Mouse (Mus musculus): ENCODE measurements around the gene Gm11492. TPM values are rescaled to one million over a fixed set of nuclear protein-coding genes. Genes with fewer than 3 reads are reported as not detected.

The Gm11492 gene
- polyA plus RNA-seq, 2 experiments from 2014 or later: not detected

DNA sequence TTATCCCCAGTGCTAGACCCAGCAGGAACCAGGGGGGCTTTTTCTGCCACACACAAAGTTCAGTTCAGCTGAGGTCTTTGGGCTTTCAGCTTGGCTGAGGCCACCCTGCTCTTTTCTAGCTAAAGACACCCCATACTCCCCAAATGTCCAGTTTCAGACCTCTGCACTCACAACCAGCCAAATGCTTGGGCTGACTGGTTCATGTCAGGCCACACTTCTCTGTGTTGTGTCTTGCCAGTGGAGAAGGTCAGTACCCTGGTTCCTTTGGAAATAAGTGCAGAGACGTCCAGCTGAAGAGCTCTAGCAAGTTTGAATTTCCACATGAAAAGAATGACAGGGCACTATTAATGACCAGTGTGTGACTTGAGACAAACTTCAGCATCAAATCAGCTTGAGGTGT is 13.3 kb downstream of the Gm11492 start:
- no peak for ATAC-seq

GRCm38 (mm10) chr11:87580543-87581085 is 14.2 kb downstream of the Gm11492 start:
- no peak for ATAC-seq

GRCm38 (mm10) chr11:87581161-87581865 is 14.9 kb downstream of the Gm11492 start:
- no peak for ATAC-seq

DNA sequence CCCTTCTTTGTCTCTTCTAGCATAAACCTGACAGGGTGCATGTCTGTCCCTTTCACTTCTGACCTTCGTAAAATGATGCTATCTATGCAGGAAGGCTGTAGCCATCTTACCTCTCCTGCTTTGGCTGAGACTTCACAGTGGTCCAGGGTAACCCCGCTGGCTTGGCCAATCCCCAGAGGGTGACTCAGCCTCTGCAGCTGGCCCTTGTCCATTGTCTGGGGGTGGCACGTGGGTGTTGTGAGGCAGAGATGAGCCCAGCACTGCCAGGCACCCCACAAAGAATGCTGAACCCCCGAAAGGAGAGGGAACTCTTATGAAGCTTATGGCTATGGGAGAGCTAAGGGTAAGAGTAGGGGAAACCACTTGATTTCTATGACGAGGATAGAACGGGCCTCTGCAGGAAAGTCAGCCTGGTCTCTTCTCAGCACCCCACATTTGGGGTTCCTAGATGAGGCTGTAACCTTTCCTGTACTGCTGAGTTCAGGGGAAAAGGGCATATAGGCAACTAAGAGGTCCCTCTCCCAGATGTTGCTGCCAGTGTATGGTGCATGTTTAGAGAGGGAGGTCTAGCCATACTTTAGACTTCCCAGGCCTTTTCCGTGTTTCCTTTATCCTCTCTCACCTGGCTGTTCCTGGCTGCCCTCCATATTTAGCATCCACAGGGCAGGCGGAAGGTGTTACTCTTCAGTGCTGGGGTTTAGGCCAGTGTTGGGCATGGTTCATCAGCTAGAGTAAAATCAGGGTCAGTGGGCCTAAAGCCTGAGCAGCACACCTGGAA is 15.7 kb downstream of the Gm11492 start:
- no peak for ATAC-seq

DNA sequence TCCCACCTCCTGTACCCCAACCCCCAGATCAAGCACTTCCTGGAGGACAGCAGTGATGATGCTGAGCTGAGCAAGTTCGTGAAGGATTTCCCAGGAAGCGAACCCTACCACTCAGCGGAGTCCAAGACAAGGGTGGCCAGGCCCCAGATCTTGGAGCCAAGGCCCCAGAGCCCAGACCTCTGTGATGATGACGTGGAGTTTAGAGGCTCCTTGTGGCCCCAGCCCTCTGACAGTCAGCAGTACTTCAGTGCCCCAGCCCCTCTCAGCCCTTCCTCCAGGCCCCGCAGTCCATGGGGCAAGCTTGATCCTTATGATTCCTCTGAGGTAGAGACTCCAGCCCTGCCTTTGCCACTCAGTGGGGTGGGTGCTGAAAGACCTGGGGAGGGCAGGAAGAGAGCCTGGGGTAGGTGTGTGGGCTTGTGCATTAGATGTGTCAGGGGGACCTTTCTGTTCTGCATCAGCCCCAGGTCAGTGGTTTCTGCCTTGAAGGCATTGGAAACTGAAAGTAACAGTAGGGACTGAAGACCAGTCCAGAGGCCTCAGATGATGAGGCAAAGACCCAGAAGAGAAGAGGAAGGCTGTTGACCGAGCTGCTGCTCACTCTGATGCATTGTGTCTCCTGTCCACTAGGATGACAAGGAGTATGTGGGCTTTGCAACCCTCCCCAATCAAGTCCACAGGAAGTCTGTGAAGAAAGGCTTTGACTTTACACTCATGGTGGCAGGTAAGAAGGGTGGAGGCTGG is 17.0 kb downstream of the Gm11492 start:
- no peak for ATAC-seq

GRCm38 (mm10) chr11:87584711-87585505 is 18.5 kb downstream of the Gm11492 start:
- no peak for ATAC-seq

DNA sequence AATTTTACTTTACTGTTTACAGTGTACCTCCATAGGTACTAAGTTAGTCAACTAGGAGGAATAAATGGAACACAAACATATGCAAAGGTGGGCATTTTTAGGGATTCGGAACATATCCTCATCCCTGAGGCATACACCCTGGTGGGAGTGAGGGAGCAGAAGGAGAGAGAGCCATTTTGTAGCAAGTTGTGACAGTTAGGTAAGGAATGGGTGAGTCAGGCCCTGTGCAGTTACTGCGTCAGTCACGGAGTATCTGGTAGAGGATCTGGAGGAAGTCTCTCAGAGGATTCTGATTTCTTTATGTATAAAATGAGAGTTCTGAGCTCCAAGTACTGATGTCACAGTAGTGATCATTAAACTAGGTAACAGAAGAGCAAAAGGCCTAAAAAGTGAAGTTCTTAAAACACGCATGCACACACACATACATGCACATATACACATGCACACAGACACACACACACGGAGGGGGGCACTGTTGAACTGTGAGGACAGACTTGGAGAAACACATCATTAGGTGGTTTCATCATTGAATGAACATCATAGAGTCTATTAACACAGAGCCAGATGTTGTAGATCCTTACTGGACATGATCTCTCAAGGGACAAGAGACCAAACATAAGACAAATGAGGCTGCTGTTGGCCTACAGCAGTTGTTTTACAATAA is 20.9 kb downstream of the Gm11492 start:
- no peak for ATAC-seq

- no peak for ATAC-seq
Measured at GRCm38 (mm10) chr11:87589605-87590004, 23.2 kb downstream of the Gm11492 start.

DNA sequence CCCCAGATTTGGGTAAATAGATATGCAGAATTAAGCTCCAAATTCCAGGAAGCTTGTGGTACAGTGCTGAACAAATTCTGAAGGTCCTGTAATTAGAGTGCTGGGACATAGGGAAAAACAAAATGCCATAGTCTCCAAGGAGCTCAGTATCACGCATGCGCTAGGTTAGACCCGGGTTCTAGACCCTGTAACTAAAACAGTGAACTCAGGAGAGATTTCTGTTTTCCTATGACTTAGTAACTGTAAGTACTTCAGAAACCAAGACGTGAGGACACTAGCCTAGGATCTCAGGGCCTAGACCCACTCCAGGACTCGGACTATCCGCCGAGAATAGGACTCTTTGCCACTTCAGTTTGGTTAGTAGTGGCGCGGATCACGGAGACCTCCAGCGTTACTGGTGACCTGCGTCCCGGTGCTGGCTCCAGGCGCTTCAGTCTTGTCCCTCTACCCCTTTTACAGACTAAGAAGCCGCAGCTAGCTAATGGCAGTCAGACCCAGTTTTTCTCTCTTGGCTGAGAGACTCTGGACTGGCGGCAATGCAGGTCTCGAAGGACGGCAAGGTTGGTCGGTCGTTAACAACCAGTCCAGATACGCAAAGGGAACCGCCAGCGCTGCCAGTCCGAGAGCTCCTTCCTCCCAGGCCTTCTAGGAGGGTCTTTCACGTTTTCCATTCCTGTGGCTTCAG is 24.5 kb downstream of the Gm11492 start:
- no peak for ATAC-seq

GRCm38 (mm10) chr11:87591526-87592353 is 25.3 kb downstream of the Gm11492 start, which contains the start of gene Mtmr4:
Gene Mtmr4, plus strand, starts transcription at chr11:87592162.
- ATAC-seq: peak; percentile 92

- ATAC-seq: no peak
Measured at GRCm38 (mm10) chr11:87592354-87592695, 25.9 kb downstream of the Gm11492 start.

DNA sequence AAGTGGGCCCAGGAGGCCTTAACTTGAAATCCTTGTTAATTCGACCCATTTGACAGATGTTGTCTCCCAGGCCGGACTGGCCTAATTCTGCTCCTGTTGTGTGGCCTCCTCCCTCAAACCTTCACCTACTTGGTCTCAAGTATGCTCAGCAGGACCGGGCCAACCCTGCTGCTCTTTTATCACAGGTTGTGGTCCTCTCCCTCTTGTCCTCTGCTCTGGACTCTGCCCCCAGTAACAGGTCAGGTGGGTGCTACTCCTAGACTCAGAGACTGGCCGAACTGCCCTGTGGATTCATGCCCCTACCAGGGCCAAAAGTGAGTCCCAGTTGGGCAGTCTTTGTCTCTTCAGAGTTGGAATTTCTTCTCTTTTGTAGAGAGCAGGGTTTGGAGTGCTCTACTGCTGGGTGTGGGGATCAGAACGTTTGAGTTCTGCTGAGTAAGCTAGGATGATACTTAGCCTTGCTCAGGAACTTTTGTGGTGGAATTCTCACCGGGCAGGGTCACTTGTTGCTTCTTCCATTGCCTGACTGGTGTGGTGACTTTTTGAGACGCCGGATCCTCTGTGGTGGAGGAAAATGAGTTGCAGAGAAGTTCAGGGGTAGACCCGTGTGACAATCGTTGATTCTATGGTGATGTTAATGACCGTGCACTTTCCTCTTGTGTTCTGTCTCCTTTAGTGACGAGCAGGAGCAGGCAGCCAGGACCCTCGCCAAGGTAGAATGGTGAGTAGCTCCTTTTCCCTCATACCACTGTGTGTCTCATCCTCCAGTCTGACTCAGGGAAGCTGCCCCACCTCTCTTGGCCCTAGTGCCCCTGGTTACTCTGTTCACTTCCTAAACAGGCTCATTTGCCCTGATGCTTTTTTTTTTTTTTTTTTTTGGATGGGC is 26.5 kb downstream of the Gm11492 start:
- ATAC-seq: no peak

DNA sequence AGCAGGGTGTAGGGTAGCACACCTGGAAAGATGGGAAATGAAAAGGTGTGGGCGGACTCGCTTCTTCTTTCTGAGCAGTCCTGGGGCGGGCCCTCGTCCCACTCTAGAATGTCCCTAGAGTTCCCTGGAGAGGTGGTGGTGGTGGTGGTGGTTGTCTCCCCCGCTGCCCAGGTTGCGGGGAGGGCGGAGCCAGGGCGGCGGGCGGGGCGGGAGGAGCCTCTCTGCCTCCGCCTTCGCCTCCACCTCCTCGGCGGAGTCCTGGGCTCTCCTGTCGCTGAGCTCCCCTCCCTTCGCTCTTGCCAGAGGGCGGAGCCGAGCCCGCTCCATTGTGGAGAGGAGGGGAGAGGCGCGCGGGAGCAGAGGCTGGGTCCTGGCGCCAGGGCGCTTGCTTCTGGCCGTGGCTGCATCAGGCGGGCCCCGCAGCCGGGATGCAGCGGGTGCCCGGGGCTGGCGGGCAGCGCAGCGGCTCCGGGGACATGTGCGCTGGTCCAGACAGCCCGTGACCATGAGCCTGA is 28.9 kb downstream of the Gm11492 start:
- no peak for ATAC-seq

GRCm38 (mm10) chr11:87595976-87596375 is 29.5 kb downstream of the Gm11492 start:
- no peak for ATAC-seq

GRCm38 (mm10) chr11:87596492-87596891 is 30.0 kb downstream of the Gm11492 start:
- no peak for ATAC-seq

- no peak for ATAC-seq
Measured at GRCm38 (mm10) chr11:87597061-87597460, 30.6 kb downstream of the Gm11492 start.

GRCm38 (mm10) chr11:87599395-87600089 is 33.1 kb downstream of the Gm11492 start:
- ATAC-seq: no peak

- ATAC-seq: no peak
Measured at GRCm38 (mm10) chr11:87600322-87600853, 33.9 kb downstream of the Gm11492 start.
